Mouse (Mus musculus) megakaryocyte, embryonic 14.5 days (primary cell): ENCODE results near the gene Rpl23.

Experiments used
- FLI1 ChIP-seq: IDR thresholded peaks from 2 replicates; pipeline ENCODE4 v1.6.1; 2012; ENCODE audit warnings: low read length, inconsistent platforms, mixed read lengths
- GATA1 ChIP-seq: IDR thresholded peaks from 3 replicates; pipeline ENCODE4 v1.6.1; 2012; ENCODE audit warnings: mixed read lengths, low read length, inconsistent platforms, borderline replicate concordance

DNA sequence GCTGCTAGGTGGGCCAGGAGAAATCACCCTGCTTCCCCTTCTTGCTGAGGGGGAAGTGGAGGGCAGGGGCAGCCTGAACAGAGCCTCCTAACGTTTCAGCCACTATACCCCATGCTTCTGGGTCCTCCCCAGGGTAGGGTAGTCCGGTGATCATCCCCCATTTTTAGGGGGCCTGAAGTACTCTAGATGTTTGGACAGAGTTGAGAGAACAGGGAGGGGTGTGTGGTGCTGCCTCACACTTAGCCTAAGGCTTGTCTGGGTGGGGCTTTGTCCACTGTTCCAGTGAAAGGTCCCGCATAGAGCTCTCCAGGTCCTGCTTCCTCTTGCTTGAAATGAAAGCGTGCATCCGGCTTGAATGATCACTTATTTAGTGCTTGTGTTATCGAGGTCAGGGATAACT, 48.3 kb upstream of the Rpl23 start:
- no peak for TF ChIP-seq GATA1
- TF ChIP-seq FLI1, result no peak
